Mouse (Mus musculus) lung, postnatal 10 days (tissue): ENCODE data around the gene Neo1.

Source experiments
- DNase-seq: peaks from one replicate; pipeline ENCODE4 v3.0.0; 2021

Gene Neo1

DNA sequence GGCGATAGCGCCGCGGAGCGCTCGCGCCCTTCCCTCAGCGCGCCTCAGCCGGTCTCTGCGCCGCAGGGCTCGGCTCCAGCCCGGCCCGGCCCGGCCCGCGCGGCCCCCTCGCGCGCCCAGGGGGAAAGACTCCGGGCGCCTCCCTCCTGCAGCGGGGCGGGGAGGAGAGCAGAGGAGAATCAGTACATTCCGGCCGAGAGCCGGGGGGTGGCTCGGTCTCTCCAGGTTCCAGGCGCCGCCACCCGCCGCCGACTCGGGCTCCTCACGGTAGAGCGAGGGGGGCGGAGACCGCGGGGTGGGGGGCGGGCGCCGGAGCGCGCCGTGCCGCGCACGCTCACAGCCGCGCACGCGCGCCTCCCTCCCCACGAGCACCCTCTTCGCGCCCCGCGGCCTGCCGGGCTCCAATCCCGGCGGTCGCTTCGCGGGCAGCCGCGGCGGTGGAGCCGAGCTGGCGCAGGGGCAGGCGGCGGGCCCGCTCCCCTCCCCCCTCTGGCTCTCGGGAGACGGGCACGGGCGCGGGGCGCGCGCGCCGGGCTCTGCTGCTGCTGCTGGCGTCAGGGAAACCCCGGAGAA, at the start of gene Neo1:
TSS of gene Neo1 (minus strand) at position 283 of the 573 bp plus-strand sequence.
- DNase-seq, result peak; percentile 92

DNA sequence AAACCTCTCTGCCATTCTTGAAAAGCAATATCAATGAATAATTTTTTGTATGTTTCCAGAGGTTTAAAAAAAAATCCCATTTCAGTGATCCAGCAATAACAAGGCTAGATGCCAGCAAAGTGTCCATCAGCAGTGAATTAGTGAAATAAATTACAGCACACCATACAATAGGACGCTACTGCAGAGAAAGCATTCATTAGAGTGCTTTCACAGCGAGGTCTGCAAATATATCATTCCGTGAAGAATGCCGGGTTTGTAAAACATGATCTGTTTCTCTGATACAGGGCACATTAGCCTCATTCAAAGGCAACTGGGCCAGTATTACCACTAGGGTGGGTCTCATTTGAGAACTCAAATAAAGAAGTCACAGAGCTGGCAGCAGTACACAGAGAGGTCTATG, 39.4 kb upstream of the Neo1 start:
- no peak for DNase-seq

DNA sequence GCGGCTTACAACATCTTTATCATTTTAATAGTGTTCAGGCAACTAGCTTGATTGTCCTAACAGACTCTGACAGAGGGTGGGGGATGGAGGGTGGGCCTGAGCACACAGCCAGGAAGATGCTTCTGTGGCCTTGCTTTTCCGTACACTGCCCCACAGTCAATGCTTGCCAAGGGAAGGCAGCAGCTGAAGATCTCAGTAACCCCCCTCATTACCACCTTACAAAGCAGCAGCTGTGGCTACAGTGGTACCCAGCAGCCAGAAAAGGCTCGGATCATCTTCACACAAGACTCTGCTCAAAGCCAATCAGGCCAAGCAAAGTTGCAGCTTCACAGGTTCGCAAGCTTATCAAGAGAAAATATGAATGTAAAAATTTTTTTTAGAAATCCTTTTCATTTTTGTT, 37.6 kb upstream of the Neo1 start:
- DNase-seq, result no peak

DNA sequence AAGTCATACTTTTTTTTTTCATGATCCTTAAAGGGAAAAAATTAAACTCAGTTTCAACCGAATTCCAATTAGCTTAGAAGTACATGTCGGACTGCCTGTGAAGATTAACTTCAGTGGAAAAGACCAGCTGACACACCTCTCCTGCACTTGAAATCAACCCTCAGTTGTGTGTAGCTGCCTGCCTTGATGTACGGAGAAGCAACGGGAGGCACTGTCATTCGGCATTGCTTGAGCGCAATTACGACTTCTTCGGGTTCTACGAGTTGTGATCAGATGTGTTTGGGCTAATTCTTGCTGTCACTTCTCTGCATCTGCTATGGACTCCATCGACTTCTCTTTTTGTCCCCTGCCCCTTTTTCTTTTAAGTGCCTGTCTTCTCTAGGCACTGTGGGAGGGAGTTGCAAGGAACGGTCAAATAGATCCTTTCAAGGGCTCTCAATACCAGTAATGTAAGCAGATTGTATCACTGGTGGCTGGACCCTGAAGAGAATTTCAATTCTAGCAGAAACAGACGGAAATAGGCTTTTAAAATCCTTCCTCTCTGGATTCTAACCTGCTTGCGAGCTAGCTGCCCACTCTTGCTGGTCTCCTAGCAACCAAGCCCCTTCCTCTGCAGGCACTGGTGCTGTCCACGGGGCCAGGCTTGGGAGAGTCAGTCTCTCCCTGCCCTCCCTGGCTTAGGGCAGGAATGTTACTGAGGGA, 36.0 kb upstream of the Neo1 start:
- DNase-seq, result no peak

DNA sequence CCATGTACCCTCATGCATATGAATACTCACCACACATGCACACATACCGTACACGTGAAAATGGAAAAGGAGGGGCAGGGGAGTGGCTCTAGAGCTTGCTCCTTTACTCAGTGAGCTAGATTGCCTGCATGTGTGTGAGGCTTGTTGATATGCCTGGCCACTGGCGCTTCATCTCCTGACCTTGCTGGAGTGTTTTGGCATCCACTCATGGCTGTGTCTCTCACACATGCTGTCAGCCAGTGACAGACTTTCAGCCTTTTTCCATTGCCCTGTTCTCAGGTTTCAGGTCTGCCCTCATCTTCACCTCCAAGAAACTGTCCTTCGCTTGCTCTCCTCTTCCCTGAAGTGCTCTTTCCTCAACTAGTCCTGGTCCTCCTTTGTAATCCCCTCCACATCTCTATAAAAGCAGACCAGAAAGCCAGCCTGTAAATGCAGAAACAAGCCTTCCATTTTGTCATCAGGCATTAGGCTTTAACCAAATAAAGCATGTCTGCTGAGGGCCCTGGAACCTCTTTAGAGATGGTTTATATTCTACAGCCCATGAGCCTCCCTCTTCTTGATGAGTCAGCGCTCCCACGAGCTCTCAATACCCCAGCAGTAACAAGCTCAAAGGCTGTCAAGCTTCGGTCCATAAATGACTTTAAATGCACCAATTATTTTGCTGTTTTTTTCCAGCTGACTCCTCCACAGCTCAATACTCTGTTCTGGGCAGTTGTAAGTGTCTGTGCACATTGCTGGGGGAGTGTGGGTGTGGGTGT, 35.2 kb upstream of the Neo1 start:
- peak; percentile 27 for DNase-seq

DNA sequence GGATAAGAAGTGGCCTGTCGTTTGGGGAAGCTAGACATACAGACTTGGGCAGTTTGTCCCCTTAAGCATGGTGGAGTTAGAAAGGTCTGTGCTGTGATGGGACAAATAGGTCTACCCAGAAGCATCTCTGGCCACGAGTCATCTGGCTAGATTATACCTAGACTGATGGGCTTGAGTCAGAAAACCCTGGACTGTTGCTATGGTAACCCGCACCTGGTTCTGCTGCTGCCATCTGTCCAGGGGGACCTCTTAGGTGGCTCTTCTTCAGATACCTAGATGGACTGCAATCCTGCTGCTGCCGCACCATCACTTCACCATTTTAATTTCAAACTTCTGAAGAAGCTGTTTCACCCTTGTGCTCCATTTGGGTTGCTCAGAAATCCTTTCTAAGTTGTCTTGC, 34.0 kb upstream of the Neo1 start:
- DNase-seq, result no peak

DNA sequence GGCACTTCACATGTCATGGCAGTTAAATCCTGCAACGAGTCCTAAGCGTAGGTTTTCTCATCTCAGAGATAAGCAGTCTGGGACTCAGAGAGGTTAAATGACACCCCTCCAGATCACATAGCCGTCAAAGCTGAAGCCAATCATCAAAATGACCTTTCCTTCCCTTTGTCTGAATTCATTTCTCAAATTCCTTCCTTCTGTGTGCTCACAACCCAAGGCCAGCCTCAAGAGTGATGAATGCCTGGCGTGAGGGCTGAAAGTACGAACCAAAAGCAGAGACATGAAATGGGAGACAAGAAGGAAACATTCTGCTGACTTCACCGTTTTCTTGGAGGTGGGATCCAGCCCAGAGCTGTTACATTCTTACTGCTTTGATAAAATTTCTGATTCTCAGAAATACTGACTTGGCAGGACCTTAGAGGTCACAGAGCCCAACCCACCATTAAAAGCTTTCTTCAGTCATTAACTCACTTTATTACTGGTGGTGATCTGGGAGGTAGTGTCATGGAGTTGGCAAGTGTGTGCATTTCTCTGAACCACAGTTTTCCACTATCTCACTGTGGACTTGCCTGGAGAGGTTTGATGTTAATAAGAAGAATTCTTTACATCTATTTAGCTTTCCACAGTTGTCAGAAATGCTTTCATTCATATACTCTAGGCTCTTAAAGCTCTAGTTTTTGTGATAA, 29.5 kb upstream of the Neo1 start:
- no peak for DNase-seq

DNA sequence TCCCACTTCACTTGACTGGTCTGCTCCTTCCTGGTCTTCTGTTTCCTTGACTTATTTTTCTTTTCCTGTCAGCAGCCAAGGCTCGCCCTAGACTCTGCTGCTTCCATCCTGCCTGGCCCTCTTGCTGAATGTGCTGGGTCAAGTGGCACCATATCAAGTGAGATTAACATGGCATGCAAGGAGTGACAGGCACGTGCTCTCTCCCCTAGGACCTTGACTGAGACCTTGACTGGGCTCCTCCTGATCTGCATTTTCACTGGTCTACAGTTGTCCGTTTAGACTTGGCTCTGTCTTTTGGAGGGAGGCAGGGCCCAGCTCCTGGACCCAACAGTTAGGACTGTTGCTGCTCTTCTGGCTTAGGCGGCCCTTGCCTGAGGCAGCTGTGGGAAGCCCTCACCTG, 26.2 kb upstream of the Neo1 start:
- no peak for DNase-seq

DNA sequence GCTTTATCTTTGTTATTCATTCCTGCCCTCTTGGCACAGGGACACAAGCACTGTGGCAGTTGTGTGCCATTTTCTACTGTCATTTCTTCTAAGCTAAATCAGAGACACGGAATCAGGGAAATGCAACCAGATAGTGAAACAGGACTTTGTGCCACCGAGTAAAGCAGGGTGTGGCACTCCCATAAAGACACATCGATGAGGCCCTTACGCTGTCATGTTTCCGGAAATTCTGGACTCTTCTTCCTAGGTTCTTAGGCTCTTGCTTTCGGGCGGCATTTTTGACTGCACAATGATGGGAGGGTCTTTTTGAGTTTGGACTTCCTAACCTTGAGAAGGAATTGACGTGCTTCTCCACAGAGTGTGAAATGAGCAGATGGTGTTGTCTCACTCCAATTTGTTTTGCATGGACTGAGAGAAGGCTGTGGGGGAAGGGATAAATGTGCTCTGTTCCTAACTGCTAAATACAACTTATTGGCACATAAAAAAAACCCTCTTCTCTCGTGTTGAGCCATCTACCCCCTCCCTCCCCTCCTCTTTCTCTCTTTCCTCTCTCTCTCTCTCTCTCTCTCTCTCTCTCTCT, 23.9 kb upstream of the Neo1 start:
- no peak for DNase-seq

DNA sequence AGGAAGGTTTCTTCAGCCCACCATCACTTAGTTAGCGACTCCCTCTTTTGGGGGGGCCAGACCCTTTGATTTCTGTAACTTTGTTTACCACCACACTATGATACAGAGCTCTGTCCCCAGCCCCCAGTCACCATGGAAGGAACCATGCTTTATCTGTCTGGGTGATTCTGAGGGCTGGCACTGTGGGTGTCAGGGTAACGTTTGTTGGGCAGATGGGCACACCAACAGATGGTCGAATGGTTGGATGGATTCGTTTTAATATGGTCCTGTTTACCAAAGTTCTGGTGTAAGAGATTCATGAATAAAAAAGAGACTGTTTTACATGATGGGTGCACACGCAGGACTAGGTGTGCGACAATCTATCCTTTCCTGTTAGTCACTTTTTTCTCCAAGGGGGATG, 22.9 kb upstream of the Neo1 start:
- DNase-seq, result no peak

DNA sequence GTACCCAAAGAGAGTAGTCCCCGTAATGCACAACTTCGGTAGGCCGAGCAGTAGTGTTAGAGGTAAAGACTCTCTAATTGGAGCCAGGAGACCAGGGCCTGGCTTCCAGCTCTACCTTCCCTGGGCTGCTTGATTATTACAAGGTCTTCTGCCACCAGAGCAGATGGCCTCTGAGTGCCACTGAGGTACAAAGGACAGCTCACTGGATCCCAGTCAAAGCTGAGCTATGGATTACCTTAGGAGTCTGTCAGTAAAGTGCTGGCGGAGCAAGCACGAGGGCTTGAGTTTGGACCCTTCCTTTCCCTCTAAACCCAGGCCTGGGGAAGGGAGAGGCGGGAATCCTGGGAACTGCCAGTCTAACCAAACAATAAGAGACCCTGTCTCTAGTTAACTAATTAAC, 21.8 kb upstream of the Neo1 start:
- DNase-seq, result no peak

DNA sequence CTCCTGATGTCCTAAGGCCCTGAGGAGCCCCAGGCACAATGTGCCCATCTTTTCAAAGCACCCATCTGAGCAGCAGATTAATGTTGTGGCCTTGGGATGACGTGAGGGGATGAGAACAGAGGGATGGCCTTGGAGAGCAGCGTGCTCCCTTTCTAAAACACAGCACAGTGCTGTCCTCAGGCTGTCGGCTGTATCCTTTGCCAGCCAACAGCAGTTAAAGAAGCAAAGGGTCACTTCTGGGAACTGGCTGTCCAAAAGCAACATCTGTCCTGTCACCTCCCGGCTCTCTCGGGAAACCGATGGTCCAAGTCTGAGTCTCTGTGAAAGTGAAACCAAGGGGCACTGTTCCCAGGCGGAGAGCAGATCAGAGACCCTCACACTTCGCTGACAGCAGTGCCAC, 20.0 kb upstream of the Neo1 start:
- DNase-seq, result peak; percentile 66

DNA sequence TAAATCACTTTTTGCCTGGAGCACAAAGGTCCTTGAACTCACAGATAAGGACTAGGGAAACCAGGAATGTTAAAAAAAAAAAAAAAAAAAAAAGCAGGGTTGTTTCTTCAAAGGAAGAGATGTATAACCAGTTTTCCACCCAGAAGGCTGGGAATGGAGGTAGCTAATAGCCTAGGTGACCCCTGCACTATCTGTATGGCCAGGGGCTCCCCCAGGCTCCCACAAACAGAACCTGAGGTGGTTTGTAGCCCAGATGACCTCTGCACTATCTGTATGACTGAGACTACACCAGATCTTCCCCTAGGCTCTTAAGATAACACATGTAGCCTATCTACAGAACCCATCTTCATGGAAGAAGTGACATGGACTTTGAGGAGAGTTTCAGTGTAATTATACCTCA, 5.6 kb upstream of the Neo1 start:
- DNase-seq, result no peak

DNA sequence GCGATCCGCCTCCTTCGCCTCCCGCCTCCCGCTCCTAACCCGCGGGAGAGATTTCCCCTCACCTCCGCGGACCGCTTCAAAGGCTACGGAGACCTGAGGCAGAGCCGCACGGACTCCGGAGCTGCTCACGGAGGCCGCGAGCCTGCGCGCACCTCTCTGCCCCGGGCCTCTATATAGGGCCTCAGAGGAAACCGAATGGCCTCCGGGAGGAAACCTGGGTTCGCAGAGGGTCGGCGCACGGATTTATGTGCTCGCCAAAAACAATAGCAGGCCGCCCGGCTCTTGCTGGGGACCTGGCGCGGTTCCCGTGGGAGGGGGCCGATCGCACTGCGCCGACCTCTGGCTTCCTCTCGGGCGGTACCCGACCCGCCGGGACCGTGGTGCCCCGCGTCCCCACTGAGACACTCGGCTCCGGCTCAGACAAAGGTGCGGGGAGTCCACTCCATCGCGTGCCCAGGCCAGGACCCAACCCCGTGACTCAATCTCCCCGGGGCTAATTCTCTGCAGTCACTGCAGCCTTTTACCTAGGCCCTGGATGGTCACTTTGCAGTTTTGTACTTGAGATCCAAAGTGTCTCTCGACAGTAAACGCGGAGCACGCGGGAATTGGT, 596 bp upstream of the Neo1 start:
- DNase-seq, result peak; percentile 54

DNA sequence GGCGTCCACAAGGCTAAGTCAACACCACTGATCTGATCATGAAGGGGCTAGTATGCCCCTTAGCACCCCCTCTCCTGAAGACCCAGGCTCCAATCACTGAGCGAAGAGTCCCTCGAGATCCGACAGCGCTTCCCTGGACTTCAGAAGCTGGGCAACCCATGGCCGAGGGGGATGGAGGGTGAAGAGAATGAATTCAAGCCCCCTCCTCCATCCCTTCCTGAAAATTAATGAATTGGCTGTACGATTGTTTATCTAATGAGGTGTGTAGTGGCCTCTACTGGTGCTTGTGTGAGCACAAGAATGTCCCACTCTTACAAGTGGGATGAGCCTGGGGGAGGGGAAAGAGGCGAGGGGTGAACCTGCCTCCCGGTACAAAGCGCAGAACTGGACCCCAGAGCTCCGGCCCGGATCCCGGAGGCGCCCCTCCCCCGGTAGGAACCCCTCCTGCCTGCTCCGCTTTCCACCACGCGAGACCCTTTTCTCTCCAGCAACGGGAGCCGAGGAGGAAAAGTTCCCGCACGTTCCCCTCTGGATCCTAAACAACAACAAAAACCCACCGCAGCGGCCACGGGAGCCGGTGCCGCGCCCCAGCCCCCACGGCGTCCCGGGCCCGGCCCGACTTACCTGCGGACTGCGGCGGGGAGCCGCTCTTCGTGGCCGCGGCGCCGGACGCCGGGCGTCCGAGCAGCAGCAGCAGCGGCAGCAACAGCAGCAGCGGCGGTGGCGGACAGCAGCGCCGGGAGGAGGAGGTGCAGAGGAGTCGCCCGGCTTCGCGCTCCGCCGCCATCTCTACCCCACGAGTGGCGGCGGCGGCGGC, 691 bp downstream of the Neo1 start:
- DNase-seq, result peak; percentile 57

DNA sequence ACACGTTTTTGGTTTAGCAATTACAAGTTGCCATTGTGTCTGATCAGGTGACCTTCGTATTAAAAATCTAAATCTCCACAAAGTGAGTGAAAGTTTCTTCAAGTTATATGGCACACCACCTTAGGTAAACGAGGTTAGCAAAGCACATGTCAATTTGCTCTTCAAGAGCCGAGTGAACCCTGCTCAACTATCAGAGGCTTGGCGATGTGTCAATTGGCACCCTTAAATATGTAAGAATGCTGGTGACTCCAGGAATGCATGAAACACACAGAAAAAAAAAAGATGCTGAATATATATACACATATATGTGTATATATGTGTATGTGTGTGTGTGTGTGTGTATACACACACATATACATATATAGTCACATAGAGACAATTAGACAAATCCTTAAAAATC, 1.4 kb downstream of the Neo1 start:
- DNase-seq, result peak; percentile 25

DNA sequence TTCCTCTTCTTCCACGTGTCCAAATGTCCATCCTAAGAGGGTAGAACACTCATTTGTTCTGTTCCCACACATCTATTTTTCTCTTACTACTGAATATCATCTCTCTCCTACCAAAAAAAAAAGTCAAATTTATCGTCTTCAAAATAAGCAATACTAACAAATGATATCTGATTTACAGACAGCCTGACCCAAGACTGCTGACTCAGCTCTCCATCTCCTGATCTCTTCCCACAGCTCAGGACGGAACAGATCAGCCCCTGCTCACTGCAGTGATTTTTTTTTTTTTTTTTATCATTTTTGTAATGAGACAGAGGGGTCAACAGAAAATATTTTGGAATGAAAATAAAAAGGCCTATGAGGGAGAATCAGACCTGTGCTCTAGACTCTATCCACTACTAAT, 2.7 kb downstream of the Neo1 start:
- DNase-seq, result no peak

DNA sequence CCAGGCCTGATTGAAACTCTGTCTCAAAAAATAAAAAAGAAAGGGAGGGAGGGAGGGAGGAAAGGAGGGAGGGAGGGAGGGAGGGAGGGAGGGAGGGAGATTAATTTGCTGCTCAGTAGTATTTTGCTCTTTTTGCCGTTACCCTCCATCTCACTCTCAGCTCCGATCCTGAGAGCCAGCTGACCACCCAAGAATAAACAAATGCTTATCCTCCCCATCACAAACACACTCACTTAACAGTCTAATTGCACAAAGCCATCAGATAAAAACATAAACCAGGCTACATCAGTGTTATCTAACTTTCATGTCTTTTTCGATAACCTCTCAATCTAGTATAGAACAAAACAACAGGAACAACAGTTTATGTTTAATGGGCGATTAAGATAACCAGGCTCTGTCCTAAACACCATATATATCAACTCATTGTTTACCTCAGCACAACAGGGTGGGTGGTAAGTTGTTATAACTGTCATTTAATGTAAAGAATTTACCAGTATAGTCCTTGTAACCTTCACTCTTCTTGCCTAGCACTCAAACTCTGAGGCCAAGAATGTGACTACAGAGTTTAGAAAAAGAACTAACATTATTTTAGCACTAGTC, 11.9 kb downstream of the Neo1 start:
- no peak for DNase-seq

DNA sequence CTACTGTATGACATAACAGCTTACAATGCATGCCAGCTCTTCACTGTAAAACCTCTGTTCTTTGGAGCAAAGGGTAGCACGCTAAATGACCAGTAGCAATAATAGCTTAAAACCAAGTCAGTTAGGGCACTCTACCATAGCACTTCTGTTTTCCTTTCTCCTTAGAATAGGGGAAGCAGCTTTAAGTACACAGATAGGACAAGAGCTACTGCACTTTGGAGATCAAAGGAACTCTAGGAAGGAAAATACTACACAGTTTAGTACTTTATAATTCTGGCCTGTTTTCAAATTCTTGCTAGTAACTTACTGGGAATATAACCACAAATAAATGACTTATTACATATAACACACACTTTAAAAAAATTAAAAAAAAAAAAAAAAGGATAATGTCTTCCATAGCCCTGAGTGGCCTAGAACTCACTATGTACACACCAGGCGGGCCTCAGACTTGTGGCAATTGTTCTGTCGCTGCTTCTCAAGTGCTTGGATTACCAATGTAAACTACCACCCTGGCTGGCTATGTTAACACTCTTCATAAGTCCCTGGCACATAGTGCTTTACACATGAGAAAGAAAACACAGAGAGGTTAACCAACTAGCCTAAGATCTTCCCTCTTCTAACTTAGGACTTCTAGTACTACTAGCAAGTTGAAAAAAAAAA, 20.1 kb downstream of the Neo1 start:
- DNase-seq, result no peak

DNA sequence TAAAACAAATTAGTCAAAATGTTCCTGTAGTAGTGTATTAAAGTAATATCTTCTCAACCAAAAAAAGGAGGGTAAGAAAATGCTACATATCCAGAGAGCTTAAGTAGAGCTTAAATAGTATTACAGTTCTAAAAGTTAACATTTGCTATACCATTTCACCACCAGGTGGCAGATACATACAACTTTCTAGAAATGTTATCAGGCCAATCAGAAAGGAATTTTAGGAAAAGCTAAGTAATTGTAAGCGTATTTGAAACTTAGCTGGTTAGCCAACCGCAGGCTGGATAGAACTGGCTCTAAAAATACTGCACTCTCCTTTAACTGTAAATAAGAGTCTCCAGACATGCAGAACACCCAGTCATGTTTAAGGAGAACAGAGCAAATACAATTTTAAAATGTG, 22.9 kb downstream of the Neo1 start:
- DNase-seq, result peak; percentile 56
